Mouse (Mus musculus) kidney, adult 18-20 months (tissue): ENCODE results near the gene Syna.

Source experiments
- DNase-seq: peaks from one replicate; pipeline ENCODE4 v3.0.0; 2021

Gene Syna

GRCm38 (mm10) chr5:134567445-134567844 lies 7.5 kb upstream of the Syna start:
- no peak for DNase-seq

GRCm38 (mm10) chr5:134565696-134566095 lies 5.7 kb upstream of the Syna start:
- no peak for DNase-seq

GRCm38 (mm10) chr5:134564272-134564671 lies 4.3 kb upstream of the Syna start:
- DNase-seq: no peak

GRCm38 (mm10) chr5:134560450-134561171 lies 640 bp upstream of the Syna start:
- no peak for DNase-seq

GRCm38 (mm10) chr5:134555463-134556164 lies 4.4 kb downstream of the Syna start:
- DNase-seq: peak; percentile 82

GRCm38 (mm10) chr5:134553951-134554546 lies 5.9 kb downstream of the Syna start:
- DNase-seq: peak; percentile 24

- peak; percentile 99 for DNase-seq
Measured at GRCm38 (mm10) chr5:134552110-134552972, 7.6 kb downstream of the Syna start, which contains the start of gene Clip2. Clip2 (minus strand) TSS chr5:134552434.

GRCm38 (mm10) chr5:134551233-134552109 lies 8.5 kb downstream of the Syna start:
- peak; percentile 49 for DNase-seq

GRCm38 (mm10) chr5:134550836-134551232 lies 9.1 kb downstream of the Syna start:
- no peak for DNase-seq

- no peak for DNase-seq
Measured at GRCm38 (mm10) chr5:134549640-134550168, 10.3 kb downstream of the Syna start.

GRCm38 (mm10) chr5:134548306-134548705 lies 11.7 kb downstream of the Syna start:
- DNase-seq: peak; percentile 36

GRCm38 (mm10) chr5:134546790-134547189 lies 13.2 kb downstream of the Syna start:
- no peak for DNase-seq

GRCm38 (mm10) chr5:134545242-134545629 lies 14.7 kb downstream of the Syna start:
- no peak for DNase-seq

GRCm38 (mm10) chr5:134544516-134545241 lies 15.3 kb downstream of the Syna start:
- DNase-seq: peak; percentile 29

- peak; percentile 77 for DNase-seq
Measured at GRCm38 (mm10) chr5:134541640-134542039, 18.3 kb downstream of the Syna start.

- DNase-seq: peak; percentile 23
Measured at GRCm38 (mm10) chr5:134540881-134541280, 19.1 kb downstream of the Syna start.

- DNase-seq: peak; percentile 23
Measured at GRCm38 (mm10) chr5:134539891-134540290, 20.1 kb downstream of the Syna start.

GRCm38 (mm10) chr5:134536036-134536435 lies 23.9 kb downstream of the Syna start:
- no peak for DNase-seq

- no peak for DNase-seq
Measured at GRCm38 (mm10) chr5:134532417-134532816, 27.6 kb downstream of the Syna start.

GRCm38 (mm10) chr5:134531585-134531984 lies 28.4 kb downstream of the Syna start:
- DNase-seq: no peak

GRCm38 (mm10) chr5:134530830-134531229 lies 29.1 kb downstream of the Syna start:
- DNase-seq: no peak
